Mouse (Mus musculus) intestine, embryonic 15.5 days (tissue): ENCODE data around the gene F12. TPM values are rescaled to one million over a fixed set of nuclear protein-coding genes. Genes with fewer than 3 reads are reported as not detected.

Experiments used
- ATAC-seq: fragments of 200-750 bp; cut with Nextera tagmentation; 2 replicates; pipeline ENCODE4 v1.8.0; 2017; ENCODE audit warnings: moderate TSS enrichment, moderate library complexity
- H3K27ac ChIP-seq: fragments of 300-500 bp; sonication (generic); 2 replicates; pipeline ENCODE4 v1.5.1; 2015; ENCODE audit warnings: mild to moderate bottlenecking, inconsistent platforms
- H3K27me3 ChIP-seq: fragments of 300-500 bp; sonication (generic); replicated peaks from 2 replicates; pipeline ENCODE4 v1.6.1; 2015; ENCODE audit warnings: inconsistent platforms
- H3K36me3 ChIP-seq: fragments of 300-500 bp; sonication (generic); 2 replicates; pipeline ENCODE4 v1.6.1; 2015; ENCODE audit warnings: inconsistent platforms
- H3K4me1 ChIP-seq: fragments of 300-500 bp; sonication (generic); replicated peaks from 2 replicates; pipeline ENCODE4 v1.6.1; 2015; ENCODE audit warnings: inconsistent platforms
- H3K4me2 ChIP-seq: fragments of 300-500 bp; sonication (generic); replicated peaks from 2 replicates; pipeline ENCODE4 v1.6.1; 2015; ENCODE audit warnings: mild to moderate bottlenecking, inconsistent platforms
- H3K4me3 ChIP-seq: fragments of 300-500 bp; sonication (generic); replicated peaks from 2 replicates; pipeline ENCODE4 v1.5.1; 2015; ENCODE audit warnings: inconsistent platforms
- H3K9ac ChIP-seq: fragments of 300-500 bp; sonication (generic); 2 replicates; pipeline ENCODE4 v1.6.1; 2015; ENCODE audit warnings: inconsistent platforms
- H3K9me3 ChIP-seq: fragments of 300-500 bp; sonication (generic); 2 replicates; pipeline ENCODE4 v1.6.1; 2016; ENCODE audit warnings: inconsistent platforms
- WGBS: fragments of 180-500 bp; shearing (Covaris S2); methylation state at CpG from one replicate; pipeline ENCODE4 v1.1.7; 2015; 5-methylcytosine and 5-hydroxymethylcytosine counted together
- polyA plus RNA-seq: library from polyadenylated mRNA; unstranded; fragments of >200 nt; fragmentation: Nextera tagmentation; extraction: Ambion mirVana; gene quantifications from 2 replicates; pipeline ENCODE4 v1.2.1, GENCODE M21; 2015

Gene F12
- 1.8 TPM in 2 replicates for polyA plus RNA-seq

DNA sequence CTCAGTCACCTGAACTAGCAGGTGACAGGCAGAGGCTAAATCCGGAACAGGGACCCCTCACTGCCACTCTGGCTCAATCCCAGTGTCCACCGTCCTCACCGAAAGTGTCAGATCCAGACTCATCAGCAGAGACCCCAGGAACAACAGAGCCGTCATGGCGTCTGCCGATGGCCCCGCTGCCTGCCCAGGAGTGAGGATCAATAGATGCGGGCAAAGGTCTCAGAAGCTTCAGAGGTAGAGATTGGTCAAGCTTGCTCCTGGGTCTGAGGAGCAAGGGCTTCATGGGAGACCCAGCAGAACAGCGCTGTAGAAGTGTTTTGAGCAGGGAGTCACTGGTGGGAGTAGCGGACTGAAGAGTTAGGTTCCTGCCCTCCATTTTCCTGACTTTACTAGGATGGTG lies at the start of gene F12:
Gene F12 (minus strand): TSS at position 181 of the 400 bp plus-strand sequence.
- Histone ChIP-seq H3K4me3 (no peak within 1 kb of the TSS), H3K36me3 (no peaks in the 10 kb centered on the region), H3K4me1 (peaks cover under 1% of the 10 kb centered on the region), H3K9ac (no peak within 1 kb of the TSS), H3K9me3 (no peaks in the 10 kb centered on the region), H3K4me2 (no peak within 1 kb of the TSS), H3K27me3 (peaks cover 10% of the 10 kb centered on the region), H3K27ac (no peak within 1 kb of the TSS)
- ATAC-seq = no peak
- 85% methylated on average over 10 of the region's 10 CpGs for WGBS

DNA sequence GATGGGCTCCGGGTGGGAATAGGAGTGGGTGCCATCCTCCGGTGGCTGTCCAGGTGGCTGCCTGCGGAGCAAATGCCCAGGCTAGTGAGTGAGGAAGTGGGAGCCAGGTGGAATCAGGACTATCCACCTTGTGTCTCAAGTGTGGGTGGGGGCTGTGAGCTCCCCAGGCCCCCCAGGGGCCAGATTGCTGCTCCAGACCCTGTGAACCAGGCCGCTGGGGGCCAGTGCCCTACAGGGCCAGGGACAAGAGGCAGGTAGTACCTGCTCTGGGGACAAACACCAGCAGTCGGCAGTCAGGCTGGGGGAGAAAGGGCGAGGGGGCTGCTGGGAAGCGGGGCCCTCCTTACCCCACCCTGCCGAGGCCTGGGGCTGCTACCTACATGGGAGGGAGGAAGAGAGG lies 49.7 kb upstream of the F12 start:
- peaks cover 34% of the 10 kb centered on the region for H3K36me3 ChIP-seq
- H3K4me1 ChIP-seq = peaks cover 18% of the 10 kb centered on the region
- no peak overlapping the region for H3K9ac ChIP-seq
- no peaks in the 10 kb centered on the region for H3K9me3 ChIP-seq
- H3K4me3 ChIP-seq = no peak overlapping the region
- H3K4me2 ChIP-seq = no peak overlapping the region
- no peak overlapping the region for H3K27ac ChIP-seq
- no peak for ATAC-seq
- WGBS = 91% methylated on average over 8 of the region's 8 CpGs
- H3K27me3 ChIP-seq = no peaks in the 10 kb centered on the region

DNA sequence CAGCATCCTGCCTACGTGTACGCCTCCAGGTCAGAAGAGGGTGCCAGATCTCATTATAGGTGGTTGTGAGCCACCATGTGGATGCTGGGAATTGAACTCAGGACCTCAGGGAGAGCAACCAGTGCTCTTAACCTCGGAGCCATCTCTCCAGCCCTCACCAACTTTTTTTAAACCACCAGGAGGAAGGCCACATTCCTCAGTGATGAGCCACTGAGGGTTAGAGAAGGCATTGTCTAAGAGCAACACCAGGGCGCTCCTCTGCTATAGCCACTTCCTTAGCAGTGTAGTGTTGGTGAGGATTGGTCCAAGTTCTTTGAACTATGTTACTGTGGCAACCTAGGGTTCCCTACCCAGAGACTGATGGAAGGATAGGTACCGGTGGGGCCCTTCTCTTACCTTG lies 49.2 kb upstream of the F12 start:
- Histone ChIP-seq H3K9me3 (no peaks in the 10 kb centered on the region), H3K4me3 (no peak overlapping the region), H3K36me3 (peaks cover 34% of the 10 kb centered on the region), H3K4me1 (peaks cover 23% of the 10 kb centered on the region), H3K4me2 (no peak overlapping the region), H3K27ac (no peak overlapping the region), H3K27me3 (no peaks in the 10 kb centered on the region), H3K9ac (no peak overlapping the region)
- ATAC-seq = no peak
- WGBS = 86% methylated on average over 5 of the region's 5 CpGs

DNA sequence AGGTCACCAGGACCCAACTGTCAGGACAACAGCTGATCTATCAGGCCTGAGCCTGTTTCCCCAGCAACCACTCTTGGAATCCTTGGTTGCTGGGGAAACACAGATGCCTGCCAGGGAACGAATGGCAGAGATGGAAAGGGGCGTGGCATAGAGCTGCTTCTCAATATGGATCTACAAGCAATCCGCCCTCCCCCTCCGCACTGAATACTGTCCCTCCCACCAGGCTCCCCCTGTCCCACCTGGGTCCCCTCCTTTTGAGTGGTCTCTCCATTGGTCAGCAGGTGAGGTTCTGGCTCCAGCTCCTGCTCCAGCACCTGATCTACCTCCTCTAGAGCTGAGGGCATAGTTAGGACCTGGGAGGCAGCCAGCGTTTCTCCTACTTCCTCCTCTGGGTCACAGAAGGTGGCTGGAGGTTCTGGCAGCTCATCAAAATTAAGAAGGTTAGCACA lies 48.1 kb upstream of the F12 start:
- Histone ChIP-seq H3K36me3 (peaks cover 31% of the 10 kb centered on the region), H3K4me1 (peaks cover 25% of the 10 kb centered on the region)
- WGBS = 49% methylated on average over 5 of the region's 5 CpGs

DNA sequence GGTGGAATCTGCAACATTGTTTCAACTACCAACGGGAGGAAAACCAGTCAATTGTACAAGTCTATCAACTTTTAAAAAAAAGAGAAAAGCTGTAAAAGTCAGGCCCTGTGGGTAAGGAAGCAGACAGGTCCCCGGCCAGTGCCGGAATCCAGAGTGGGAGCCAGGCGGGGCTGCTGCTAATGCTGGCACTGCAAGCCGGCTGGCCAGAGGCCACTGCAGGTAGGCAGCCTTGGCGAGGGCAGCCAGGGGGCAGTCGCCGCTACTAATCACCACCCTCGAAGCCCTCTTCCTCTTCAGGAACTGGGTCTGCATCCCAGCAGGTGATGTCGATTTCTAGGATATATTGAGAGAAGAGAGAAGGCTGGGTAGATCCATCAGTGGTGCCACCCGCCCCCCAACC lies 47.4 kb upstream of the F12 start:
- Histone ChIP-seq H3K27ac (no peak overlapping the region), H3K9me3 (no peaks in the 10 kb centered on the region), H3K27me3 (no peaks in the 10 kb centered on the region), H3K4me2 (no peak overlapping the region), H3K9ac (no peak overlapping the region), H3K36me3 (peaks cover 31% of the 10 kb centered on the region), H3K4me3 (no peak overlapping the region), H3K4me1 (peaks cover 25% of the 10 kb centered on the region)
- no peak for ATAC-seq
- WGBS = 64% methylated on average over 11 of the region's 11 CpGs

More for the DNA sequence above, 48.1 kb upstream of the F12 start:
- no peak overlapping the region for H3K4me2 ChIP-seq
- no peak for ATAC-seq
- H3K4me3 ChIP-seq = no peak overlapping the region
- H3K27me3 ChIP-seq = no peaks in the 10 kb centered on the region
- H3K9ac ChIP-seq = no peak overlapping the region
- no peaks in the 10 kb centered on the region for H3K9me3 ChIP-seq
- H3K27ac ChIP-seq = no peak overlapping the region

DNA sequence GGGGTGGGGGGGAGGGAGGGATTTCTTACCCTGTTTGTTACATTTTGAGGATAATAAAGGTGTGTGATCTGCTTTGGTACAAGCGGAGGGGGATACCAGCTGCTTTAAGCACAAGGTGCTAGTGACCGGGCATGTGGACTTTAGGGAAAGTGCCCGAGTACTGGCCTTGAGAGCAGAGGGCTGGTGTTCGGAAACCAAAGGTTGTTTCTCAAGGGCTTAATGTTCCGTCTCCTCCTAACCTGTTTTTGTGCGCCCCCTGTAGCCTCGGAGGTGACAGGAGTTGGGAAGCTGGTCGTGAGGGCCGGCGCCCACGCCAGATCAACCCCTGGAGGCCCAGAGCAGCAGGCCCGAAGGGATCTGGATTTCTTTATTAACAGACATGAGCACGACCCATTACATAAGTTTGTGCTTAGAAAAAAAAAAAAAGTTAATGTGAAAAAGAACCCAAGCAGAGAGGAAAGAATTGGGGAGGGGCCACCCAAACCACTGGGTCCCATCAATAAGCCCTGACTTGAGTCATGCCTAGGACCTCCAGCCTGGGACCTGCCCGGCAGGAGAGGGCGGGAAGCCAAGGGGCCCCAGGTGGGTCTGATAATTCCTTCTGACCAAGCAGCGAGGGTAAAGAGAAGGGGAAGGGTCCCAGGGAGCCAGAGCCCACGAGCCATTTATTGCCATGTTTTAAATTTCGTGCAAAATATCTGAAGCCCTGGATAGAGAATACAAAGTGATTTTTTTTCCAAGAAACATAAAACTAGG lies 46.7 kb upstream of the F12 start:
- peaks cover 31% of the 10 kb centered on the region for H3K36me3 ChIP-seq
- ATAC-seq = no peak
- H3K9ac ChIP-seq = peak overlapping the region; percentile 54
- H3K27ac ChIP-seq = peak overlapping the region; percentile 72; the same call in 1 of the 2 replicates
- peaks cover 25% of the 10 kb centered on the region for H3K4me1 ChIP-seq
- peak overlapping the region; percentile 99 for H3K4me2 ChIP-seq
- H3K27me3 ChIP-seq = no peaks in the 10 kb centered on the region
- H3K4me3 ChIP-seq = peak overlapping the region; percentile 57
- H3K9me3 ChIP-seq = no peaks in the 10 kb centered on the region
- 32% methylated on average over 18 of the region's 18 CpGs for WGBS

DNA sequence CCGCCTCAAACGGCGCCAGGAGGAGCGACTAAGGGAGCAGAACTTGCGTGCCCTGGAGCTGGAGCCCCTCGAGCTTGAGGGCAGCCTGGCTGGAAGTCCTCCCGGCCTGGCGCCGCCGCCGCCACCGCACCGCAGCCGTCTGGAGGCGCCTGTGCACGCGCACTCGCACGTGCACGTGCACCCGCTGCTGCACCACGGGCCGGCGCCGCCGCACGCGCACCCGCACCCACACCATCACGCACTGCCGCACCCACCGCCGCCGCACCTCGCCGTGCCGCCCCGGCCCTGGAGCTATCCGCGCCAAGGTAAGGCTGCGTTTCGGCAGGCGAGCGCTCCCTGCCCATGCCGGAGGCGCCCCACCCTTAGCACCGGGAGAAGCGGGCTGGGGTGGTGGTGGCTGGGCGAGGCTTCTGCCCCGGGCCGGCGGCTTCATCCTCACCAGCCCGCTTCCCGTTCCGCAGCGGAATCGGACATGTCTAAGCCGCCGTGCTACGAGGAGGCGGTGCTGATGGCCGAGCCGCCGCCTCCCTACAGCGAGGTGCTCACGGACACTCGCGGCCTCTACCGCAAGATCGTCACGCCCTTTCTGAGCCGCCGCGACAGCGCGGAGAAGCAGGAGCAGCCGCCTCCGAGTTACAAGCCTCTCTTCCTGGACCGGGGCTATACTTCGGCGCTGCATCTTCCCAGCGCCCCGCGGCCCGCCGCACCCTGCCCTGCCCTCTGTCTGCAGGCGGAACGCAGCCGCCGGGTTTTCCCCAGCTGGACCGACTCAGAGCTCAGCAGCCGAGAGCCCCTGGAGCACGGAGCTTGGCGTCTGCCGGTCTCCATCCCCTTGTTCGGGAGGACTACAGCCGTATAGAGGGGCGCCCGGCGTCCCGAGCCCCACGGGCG lies 45.8 kb upstream of the F12 start:
- peak overlapping the region; percentile 57 for H3K4me3 ChIP-seq
- peaks cover 27% of the 10 kb centered on the region for H3K36me3 ChIP-seq
- no peaks in the 10 kb centered on the region for H3K27me3 ChIP-seq
- peak overlapping the region; percentile 54 for H3K9ac ChIP-seq
- peak overlapping the region; percentile 72 for H3K27ac ChIP-seq
- ATAC-seq = peak; percentile 59
- H3K9me3 ChIP-seq = no peaks in the 10 kb centered on the region
- H3K4me2 ChIP-seq = peak overlapping the region; percentile 99
- WGBS = 1% methylated on average over 103 of the region's 103 CpGs
- H3K4me1 ChIP-seq = peaks cover 25% of the 10 kb centered on the region

DNA sequence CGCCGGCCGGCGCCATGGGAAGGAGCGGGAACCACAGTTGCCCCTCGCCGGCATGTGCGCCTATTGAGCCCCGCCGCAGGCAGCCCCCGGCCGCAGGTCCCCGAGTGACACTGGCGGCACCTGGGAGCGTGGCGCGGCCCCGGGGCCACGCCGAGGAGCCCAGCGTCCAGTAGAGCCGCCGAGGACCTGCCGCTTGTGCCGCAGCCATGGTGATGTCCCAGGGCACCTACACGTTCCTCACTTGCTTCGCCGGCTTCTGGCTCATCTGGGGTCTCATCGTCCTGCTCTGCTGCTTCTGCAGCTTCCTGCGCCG lies 45.2 kb upstream of the F12 start:
- peaks cover 21% of the 10 kb centered on the region for H3K36me3 ChIP-seq

DNA sequence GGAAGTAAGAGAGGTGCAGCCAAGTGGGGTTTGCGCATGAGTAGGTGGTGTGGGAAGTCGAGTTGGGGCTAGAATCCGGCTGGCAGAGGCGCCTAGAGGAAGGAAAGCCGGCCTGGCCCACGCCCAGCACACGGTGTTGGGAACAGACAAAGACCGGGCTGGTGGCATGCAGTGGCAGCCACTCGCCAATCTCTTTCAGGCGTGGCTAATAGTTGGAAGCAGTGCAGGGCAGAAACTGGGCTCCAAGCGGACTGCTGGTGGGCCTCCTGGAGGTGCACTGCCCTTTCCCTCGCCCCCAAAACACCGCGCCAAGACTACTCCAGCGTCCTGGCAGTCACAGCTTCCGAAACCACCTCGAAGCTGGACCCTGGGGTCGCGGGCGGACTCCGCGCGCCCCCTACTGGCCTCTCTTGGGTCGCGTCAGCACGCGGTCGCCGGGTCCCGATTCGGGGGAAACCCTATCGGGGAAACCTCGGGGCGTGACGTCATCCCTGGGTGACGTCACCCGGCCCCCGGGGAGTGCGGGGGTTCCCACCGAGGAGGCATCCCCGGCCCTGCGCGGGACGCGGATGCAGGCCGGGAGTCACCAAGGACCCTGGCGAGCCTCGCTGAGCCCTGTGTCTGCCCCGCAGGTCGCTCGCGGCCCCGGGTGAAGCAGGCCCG lies 44.7 kb upstream of the F12 start:
- 1% methylated on average over 54 of the region's 54 CpGs for WGBS
- peak overlapping the region; percentile 54 for H3K9ac ChIP-seq
- peak; percentile 78 for ATAC-seq
- no peaks in the 10 kb centered on the region for H3K27me3 ChIP-seq
- H3K4me3 ChIP-seq = peak overlapping the region; percentile 57
- peak overlapping the region; percentile 72 for H3K27ac ChIP-seq
- H3K36me3 ChIP-seq = peaks cover 17% of the 10 kb centered on the region
- peaks cover 25% of the 10 kb centered on the region for H3K4me1 ChIP-seq
- no peaks in the 10 kb centered on the region for H3K9me3 ChIP-seq
- peak overlapping the region; percentile 99 for H3K4me2 ChIP-seq

More for the DNA sequence above, 45.2 kb upstream of the F12 start:
- Histone ChIP-seq H3K9me3 (no peaks in the 10 kb centered on the region), H3K9ac (peak overlapping the region; percentile 54), H3K4me2 (peak overlapping the region; percentile 99), H3K4me1 (peaks cover 25% of the 10 kb centered on the region), H3K27ac (peak overlapping the region; percentile 72), H3K27me3 (no peaks in the 10 kb centered on the region), H3K4me3 (peak overlapping the region; percentile 57)
- ATAC-seq = peak; percentile 54; the same call in 1 of the 2 replicates
- 0% methylated on average over 31 of the region's 31 CpGs for WGBS

DNA sequence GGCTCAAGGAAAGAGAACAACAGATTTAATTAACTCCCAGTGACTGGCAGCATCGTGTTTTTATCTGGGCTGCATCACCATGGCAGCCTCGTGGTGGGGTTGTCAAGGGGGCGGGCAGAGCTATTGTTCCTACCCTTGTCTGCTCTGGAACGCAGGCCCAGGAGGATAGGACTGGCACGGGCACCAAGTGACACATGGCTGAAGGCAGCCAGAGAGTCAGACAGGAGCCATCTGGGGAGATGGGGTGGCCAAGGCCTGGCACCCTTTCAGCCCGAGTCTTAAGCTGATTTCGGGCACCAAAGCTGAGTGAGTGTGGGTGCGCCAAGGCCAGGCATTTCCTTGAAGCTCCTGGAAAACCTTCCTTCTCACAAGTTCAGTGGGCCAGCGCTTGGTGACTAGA lies 43.8 kb upstream of the F12 start:
- Histone ChIP-seq H3K4me2 (no peak overlapping the region), H3K27ac (no peak overlapping the region), H3K9ac (no peak overlapping the region)

DNA sequence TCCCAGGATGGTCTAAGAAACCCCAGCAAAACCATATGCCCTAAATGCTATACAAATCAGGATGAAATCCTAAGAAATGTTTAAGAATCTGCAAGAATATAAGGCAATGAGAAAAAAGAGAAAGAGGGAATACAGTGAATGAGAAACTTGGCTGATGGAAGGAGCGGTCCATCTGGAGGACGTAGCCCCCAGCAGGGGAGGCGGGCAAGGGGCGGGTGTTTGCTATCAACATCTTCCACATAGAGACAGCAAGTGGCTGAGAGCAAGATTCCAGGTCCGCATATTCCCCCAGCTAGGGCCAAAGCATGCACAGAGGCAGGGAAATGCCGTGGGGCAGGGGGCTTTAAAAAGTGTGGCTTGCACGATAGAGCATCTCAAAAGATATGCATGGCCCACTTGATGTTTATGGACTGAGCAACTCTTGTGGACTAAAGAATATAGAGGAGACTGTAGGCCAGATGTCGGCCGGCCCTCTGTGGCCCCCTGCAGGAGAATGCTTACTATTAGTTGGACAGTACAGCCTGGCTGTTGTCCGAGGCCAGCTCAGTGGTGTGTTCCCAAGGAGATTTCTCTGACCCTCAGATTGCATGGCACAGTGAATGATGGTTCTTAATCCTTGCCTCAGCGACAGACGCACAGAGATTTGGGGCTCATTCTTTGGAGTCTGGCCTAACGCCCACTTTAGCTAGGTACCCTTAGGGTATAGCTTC lies 42.4 kb upstream of the F12 start:
- H3K9ac ChIP-seq = no peak overlapping the region
- H3K4me3 ChIP-seq = no peak overlapping the region
- peaks cover 40% of the 10 kb centered on the region for H3K4me1 ChIP-seq
- no peaks in the 10 kb centered on the region for H3K36me3 ChIP-seq
- 52% methylated on average over 13 of the region's 13 CpGs for WGBS
- ATAC-seq = no peak
- H3K4me2 ChIP-seq = no peak overlapping the region
- H3K27me3 ChIP-seq = no peaks in the 10 kb centered on the region
- H3K27ac ChIP-seq = no peak overlapping the region
- no peaks in the 10 kb centered on the region for H3K9me3 ChIP-seq

More for the DNA sequence above, 43.8 kb upstream of the F12 start:
- no peaks in the 10 kb centered on the region for H3K27me3 ChIP-seq
- H3K4me1 ChIP-seq = peaks cover 27% of the 10 kb centered on the region
- WGBS = 83% methylated on average over 9 of the region's 9 CpGs
- ATAC-seq = no peak
- no peaks in the 10 kb centered on the region for H3K9me3 ChIP-seq
- peaks cover 8% of the 10 kb centered on the region for H3K36me3 ChIP-seq
- H3K4me3 ChIP-seq = no peak overlapping the region
